Mouse (Mus musculus): ENCODE data around the gene BC005537.
A peak's percentile ranks its signal among the peaks of the same experiment; 100 is the strongest.
"Not testable (repeated sequence)": the region's sequence is repeated elsewhere in the genome, so short reads cannot be mapped to it uniquely, and the experiment has no call there.

Gene BC005537

DNA sequence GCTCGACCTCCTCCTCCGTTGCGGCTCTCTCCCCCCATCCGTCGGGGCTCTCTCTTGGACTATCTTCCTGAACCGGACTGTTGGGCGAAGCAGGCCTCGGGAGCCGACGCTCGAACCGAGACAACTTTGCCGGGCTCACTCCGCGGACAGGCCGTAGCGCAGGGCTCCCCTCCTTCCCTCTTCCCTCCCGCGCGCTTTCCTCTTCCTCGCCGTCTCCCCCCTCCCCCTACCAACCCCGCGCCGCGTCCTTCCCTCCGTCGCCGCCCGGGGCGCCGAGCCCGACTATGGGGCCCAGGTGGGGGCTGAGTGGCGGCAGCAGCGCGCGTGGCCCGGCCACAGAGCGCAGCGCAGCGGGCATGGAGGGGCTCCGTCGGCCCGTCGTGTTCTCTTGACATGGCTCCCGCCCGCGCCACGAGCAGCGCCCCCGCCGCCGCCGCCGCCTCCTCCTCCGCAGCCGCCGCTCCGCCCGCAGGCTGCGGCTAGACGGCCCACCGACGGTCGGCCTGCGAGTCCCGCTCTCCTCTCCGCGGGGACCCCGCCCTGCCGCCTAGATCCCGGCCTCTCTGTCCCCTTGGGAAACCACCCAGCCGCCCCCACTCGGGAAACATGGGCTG is at the start of gene BC005537:
BC005537 (plus strand) TSS at position 350 of the 614 bp plus-strand sequence.
- DNase-seq (ENCODE audit: low spot score in 2 of 2), result peak in 1 of 2 experiments; percentile 28

DNA sequence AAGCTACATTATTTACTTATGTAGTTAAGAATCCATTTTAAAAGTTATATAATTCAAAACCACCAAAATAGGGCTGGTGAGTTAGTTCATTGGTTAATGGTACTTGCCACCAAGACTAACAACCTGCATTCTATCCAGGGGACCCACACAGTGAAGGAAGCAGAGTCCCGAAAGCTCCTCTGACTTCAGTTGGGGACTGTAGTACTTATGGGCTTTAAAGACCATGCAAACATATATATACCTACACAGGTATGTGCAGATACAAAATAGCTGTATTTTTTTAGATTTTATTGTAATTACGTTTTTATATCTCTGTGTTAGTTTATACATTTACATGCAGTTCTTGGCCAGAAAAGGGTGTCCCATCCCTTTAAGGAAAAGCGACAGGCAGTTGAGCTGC is 44.7 kb upstream of the BC005537 start:
- no peak for DNase-seq (ENCODE audit: low spot score in 2 of 2)

DNA sequence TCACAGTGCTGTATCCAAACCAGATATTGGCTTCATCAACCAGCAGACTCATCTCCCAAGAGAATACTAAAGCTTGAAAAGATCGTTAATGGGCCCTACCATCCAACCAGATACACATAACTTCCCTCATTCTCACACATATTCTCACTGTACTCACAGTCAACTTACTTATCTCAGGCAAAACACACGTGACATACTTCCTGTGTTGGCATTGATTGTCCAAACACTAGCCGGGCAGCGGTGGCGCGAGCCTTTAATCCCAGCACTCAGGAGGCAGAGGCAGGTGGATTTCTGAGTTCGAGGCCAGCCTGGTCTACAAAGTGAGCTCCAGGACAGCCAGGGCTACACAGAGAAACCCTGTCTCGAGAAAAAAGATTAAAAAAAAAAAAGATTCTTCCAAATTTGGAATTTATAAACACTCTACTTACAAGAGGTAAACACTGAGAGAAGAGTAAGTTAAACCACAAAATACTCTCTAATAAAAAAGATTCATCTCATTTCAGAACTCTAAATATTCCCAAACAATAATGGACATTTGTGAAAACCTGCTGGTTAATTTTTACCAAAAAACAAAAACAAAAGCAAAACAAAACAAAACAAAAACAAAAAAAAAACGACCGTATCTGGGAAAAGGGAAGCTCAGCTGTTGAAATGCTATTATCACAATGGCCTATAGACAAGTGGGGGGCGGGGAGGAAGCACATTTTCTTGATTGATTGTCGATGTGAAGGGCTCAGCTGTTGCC is 43.5 kb upstream of the BC005537 start:
- no peak for DNase-seq (ENCODE audit: low spot score in 2 of 2)

DNA sequence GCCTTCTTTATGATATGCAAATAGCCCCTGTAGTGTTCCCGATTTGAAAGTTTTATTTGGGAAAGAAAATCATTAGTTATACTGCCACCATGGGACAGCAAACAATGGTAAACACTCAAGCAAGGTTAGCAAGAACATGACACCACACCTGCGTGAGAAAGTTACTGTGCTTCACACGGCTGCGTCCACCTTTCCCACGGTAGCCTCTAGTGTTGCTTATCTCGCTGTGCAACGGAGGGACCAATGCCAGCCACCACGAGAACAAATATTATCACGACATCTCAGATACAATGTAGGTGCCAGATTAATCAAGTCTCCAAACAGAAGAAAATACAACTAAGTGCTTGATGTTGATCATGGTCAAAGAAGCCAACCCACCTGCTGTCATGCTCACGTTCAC is 42.0 kb upstream of the BC005537 start:
- no peak for DNase-seq (ENCODE audit: low spot score in 2 of 2)

DNA sequence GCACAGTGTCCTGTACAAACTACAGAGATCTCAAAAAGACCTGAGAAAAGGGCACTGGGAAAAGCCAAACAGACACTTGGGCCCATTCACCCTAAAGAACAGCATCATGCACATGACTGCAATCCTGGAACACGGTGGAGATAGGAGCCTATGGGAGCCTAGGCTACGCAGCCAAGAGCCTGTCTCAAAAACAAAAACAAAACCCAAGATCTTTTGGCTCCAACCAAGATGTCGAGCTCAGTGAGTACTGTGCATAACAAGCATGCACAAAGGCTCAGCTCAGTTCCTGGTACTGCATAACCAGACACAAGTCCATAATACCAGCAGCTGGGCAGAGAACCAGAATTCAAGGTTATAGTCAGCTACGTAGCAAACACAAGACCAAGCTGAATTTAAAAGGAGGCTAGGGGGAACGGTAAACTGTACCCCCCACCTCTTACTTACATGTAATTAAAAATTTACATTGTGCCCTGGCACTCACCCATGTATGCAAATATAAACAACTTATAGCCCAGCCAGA is 41.0 kb upstream of the BC005537 start:
- DNase-seq (ENCODE audit: low spot score in 2 of 2), result no peak

DNA sequence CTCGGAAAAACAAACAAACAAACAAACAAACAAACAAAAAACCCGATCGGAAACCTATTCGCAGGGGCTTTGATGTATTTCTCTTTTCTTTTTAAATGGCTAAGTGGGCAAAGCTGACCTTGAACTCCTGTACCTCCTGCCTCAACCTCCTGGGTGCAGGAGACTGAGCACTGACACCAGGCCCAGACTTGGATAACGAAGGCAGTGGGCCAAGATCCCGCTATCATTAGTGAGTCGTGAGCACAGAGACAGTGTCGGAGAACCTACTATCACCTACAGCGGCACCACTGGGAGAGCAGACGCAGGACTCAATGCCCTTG is 40.4 kb upstream of the BC005537 start:
- DNase-seq (ENCODE audit: low spot score in 2 of 2), result no peak

DNA sequence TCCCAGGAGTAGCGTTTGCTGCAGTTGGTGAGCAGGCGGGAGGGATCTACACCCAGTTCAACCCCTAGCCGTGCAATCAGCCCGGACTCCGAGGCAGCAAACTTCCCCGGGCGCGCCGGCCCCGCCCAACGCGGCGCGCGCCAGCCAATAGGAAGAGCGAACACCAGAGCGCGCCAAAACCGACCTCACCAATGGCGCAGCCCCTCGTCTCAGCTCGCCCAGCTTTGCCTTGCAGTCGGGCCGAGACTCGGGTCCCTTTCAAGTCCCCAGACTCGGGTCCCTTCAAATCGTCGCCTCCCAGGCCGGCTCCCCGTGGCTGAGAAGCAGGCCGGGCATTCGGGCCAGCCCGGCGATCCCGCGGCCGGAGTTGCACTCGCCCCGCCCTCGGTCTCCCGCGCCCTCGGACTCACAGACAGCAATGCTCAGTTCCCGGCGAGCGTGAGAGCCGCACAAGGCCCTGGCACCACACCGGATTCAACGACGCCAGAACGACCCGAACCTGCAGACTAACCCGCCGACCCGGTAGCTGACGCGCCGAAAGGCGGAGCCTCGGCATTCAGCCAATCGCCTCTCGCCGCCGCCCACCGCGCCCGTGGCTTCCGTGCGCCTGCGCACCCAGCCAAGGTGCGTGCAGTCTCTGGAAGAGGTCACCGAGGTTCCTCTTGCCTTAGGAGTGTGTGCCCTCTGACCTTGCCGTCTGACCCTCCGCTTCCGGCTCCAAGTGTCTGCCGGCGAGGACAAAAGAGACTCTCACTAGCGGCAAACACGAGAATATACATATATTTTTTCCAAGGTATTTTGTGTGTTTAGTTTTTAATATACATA is 39.8 kb upstream of the BC005537 start, which contains the start of gene Gmnn:
Gmnn (minus strand) TSS at position 521 of the 825 bp plus-strand sequence.
- DNase-seq (ENCODE audit: low spot score in 2 of 2), result peak; percentile 80 to 81

DNA sequence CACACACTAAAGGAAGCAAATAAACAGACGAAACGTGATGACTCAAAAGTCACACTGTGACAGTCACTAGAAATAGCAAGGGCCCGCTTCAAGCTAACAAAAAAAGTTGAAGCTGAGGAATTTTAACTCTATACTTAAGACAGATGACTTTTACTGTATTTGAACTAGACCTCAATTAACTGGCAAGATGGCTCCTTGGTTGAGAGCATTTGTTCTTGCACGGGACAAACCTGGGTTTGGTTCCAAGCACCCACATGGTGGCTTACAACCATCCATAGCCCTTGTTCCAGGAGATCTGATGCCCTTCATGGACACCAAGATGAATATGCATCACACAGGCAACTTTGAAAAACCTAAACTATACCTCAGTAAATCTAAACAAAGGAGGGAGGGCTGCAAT is 39.2 kb upstream of the BC005537 start:
- no peak for DNase-seq (ENCODE audit: low spot score in 2 of 2)

DNA sequence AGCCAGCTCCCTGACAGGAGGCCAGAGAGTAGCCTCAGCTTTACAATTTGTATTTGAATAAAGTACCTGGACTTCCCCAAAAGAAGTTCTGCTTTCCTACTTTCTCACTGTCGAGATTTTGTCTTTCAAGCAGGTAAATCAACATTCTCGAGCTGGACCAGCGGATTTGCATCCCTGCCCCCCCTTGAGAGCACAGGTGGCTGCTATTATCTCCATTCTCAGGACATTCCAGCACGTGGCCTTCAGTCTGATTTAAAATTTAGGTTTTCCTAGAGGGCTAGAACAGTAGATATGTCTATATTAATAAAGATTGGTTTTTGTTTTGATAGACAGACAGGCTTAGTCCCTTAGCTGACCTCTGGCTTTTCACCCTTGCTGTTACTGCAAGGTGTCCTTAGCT is 33.6 kb upstream of the BC005537 start:
- DNase-seq (ENCODE audit: low spot score in 2 of 2), result not testable (repeated sequence)

DNA sequence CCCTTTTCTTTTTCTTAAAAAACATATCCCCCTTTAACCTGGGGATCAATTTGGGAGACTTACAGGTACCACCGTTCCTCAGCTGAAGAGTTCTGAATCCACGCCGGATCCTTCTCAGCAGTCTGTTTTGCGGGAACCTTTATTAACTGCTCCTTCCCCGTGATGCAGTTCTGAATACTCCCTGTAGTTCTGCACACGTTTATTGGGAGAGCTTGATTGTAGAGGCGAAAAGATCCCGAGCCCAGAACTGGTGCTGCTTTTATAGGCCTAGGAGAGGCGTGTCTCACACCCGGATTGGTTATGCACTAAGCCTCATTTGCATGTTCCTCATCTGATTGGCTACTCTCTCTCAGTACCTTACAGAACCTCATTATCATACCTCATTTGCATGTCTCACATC is 30.0 kb upstream of the BC005537 start:
- DNase-seq (ENCODE audit: low spot score in 2 of 2), result not testable (repeated sequence)

DNA sequence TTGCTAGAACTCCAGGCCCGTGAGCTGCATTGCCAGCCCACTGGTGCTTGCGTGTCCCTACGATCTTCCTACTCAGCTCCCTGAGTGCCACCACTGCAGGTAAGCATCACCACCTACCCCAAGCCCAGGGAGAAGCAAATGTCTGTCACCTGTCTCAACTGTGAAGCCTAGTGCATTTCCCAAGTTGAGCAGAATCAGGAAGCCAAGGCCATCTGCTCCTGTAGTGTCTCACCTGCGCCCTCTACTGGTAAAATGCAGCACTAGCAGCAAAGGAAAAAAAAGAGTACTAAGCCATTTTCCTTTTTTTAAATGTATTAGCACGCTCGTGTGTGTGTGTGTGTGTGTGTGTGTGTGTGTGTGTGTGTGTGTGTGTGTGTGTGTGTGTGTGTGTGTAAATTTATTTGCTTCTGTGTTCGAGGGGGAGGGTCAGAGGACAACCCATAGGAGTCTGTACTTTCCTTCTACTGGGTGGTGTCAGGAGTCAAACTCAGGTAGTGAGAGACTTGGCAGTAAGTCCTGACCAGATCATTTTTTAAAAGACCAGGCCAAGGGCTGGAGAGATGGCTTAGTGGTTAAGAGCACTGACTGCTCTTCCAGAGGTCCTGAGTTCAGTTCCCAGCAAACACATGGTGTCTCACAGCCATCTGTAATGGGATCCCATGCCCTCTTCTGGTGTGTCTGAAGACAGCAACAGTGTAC is 25.2 kb upstream of the BC005537 start:
- DNase-seq (ENCODE audit: low spot score in 2 of 2), result peak in 1 of 2 experiments; percentile 64

DNA sequence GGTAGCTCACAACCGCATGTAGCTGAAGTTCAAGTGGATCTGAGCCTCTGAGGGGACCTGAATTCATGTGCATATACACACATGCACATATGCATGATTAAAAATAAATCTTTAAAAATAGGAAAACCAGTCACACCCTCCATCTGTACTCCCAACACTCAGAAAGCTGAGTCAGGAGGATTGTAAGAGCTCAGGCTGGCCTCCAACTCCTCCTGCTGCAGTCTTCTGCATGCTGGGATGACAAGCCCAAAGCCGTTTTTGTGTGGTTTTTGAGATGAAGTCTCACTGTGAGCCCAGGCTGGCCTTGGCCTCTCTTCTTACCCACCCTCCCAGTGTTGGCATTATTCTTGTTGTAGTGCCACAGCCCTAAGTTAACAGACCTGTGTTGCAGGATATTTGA is 23.4 kb upstream of the BC005537 start:
- DNase-seq (ENCODE audit: low spot score in 2 of 2), result no peak

DNA sequence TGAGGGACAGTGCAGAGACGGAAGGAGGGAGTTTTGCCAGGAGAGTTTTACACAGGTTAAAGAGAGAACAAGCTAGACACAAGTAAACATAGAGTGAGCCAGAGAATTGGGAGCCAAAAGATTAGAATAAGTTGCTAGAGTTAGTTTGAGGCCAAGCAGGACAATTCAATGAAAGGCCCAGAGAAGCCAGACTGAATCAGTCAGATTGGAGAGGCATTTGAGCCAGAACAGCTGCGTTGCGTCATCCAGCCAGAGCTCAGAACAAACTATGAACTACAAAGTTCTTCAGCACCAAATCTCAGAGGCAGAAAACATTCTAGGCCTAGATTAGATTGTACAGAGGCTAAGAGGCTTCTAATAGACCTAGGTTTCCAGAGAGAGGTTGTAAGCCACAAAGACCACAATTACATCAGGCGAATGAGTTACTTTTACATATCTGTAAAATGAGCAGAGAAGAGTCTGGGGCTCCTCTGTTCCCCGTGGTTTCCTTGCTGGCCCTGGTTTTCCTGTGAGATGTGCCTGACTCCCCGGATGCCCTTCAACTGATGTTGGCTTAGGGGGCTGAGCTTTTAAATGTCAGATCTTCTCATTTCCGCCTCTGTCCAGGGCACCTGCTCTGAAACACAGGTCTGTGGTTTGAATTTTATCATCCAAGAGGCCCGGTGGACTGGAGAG is 22.6 kb upstream of the BC005537 start:
- no peak for DNase-seq (ENCODE audit: low spot score in 2 of 2)

DNA sequence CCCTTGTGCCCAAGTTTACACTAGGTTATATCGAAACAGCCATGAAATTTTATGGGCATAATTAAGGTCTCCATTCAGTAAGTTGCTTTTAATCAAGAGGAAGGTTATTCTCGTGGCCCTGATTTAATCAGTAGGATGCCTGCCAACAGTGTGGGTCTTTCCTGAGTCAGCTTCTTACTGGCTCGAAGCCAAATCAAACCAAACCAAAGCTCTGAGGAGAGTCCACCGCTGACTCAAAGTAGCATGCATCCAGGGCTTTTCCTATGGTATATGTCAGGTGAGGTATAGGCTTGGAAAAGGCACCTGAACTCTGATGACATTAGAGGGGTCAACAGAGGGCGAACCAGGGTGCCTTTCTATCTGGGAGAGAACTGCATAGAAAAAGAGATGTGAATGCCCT is 19.5 kb upstream of the BC005537 start:
- DNase-seq (ENCODE audit: low spot score in 2 of 2), result no peak

DNA sequence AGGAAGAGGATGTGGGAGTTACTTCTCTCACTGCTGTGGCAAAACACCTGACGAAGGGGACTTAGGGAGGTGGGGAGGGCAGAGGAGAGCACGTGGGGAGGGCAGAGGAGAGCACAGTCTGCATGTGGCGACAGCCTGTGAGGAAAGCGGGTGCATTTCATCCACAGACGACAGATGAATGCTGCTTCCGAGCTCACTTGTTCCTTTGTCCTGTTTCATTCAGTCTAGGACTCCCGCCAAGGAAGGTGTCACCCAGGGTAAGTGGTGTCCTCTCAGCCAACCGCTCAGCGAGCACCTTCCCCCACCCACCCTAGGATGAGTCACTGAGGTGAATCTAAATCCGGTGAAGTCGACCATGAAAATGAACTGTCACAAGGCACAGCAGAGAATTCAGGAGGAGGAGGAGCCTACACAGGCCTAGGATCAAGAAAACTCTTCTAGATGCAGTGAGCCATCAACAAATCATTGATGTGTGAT is 15.4 kb upstream of the BC005537 start:
- DNase-seq (ENCODE audit: low spot score in 2 of 2), result peak in 1 of 2 experiments; percentile 23

DNA sequence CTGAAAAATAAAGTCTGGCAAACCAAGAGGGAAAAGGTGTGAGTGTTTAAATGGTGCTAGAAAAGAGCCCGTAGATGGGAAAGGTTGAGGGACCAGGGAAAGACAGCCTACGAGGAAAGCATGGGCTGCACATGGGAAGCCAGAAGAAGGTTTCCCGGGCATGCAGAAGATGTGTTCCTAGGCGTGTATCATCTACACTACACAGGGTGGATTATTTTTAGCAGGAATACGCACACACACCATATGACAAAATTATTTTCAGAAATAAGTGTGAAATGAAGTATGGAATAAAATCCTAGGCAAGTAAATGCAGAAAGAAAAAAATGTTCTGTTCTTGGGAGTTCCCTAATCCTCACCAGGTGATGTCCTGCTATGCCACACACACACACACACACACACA is 14.0 kb upstream of the BC005537 start:
- DNase-seq (ENCODE audit: low spot score in 2 of 2), result no peak

DNA sequence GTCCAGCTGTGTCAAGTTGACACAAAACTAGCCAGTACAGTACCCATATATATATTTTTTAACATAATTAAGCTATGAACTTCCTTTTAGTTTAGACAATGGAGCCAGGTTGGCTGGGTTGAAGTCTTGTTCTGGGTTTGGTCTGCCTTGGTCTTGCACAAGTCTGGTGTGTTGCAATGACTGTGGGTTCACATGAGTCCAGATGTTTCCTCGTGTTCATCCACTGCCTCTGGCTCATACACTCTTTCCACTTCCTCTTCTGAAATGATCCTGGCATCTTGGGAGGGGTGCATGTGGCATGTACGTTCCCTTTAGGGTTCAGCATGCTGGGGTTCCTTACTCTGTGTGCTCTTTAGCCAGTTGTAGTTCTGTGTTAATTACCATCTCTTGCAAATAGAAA is 10.1 kb upstream of the BC005537 start:
- DNase-seq (ENCODE audit: low spot score in 2 of 2), result no peak

DNA sequence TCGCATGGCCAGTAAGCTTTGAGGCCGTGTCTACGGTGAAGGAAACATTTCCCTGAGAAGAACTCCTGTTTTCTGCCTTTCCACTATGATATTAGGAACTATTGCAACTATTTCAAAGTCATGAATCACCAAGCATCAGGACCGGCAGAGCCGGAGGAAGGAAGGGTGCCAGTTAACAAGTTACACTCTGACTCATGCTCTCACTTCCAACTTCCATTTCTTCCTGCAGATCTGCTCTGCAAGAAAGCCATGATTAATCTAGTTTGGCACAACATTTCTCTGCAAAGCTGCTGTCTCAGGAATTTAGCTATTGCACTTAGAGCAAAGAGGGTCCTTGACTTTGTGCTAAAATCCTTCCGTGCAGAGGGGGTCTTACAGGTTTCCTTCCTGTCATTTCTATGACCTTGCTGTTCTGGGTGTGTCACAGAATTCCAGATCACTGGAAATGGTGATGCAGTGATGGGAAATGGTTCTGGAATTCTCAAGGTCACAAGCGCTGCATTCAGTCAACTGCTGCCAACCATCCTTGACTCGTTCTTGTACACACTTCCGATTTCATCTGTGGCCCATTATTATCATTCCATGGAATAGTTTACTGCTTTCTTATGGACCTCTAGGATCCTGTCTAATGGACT is 8.9 kb upstream of the BC005537 start:
- no peak for DNase-seq (ENCODE audit: low spot score in 2 of 2)

DNA sequence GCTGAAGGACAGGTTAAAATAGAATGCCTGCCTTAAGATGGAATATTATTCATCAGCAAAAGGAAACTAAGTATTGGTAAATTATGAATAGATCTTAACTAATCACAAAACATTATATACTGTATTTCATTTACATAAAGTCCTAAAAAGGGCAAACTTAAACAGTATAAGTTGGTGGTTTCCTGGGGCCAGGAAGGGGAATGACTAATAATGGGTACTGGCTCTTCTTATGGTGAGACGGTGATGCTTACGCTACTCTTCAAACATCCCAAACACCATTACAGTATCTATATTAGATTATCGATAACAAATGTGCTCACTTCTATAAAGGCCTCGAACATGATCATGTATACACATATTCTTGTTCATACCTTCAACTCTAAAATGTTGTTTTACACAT is 2.8 kb upstream of the BC005537 start:
- DNase-seq (ENCODE audit: low spot score in 2 of 2), result no peak

DNA sequence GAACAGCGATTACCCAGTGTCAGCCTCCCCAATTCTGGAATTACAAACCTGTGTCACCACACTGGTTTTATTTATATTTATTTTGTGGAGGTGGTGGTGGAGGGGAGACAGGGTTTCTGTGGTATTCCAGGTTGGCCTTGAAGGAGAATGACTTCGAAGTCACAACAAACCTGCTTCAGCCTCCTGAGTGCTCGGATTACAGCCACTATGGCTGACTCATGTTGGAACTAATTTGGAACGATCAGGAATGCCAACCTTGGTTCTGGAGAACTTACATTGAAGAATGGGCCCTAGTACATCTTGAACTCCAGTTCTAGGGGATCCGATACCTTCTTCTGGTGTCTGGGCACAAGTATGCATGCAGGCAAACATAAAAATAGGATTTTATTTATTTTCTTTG is 2.1 kb upstream of the BC005537 start:
- DNase-seq (ENCODE audit: low spot score in 2 of 2), result no peak
